Mouse (Mus musculus) C2C12 (cell line): ENCODE measurements around the gene Gcc2.
"Not testable (repeated sequence)": the region's sequence is repeated elsewhere in the genome, so short reads cannot be mapped to it uniquely, and the experiment has no call there.

Experiments
- CEBPB ChIP-seq: IDR thresholded peaks from one replicate; pipeline ENCODE4 v1.6.1; 2011; ENCODE audit warnings: low read depth, mild to moderate bottlenecking, control low read depth, moderate library complexity
- CTCF ChIP-seq: IDR thresholded peaks from one replicate; pipeline ENCODE4 v1.5.1; 2011; ENCODE audit not compliant: control insufficient read depth, insufficient read depth, insufficient read length
- MAX ChIP-seq: IDR thresholded peaks from one replicate; pipeline ENCODE4 v1.6.1; 2011; ENCODE audit warnings: mild to moderate bottlenecking, control low read depth
- MYOG ChIP-seq: IDR thresholded peaks from one replicate; pipeline ENCODE4 v1.6.1; 2011; ENCODE audit not compliant: control insufficient read depth, insufficient read length; ENCODE audit errors: extremely low read depth
- USF1 ChIP-seq: IDR thresholded peaks from one replicate; pipeline ENCODE4 v1.6.1; 2011; ENCODE audit warnings: low read depth, mild to moderate bottlenecking, control low read depth, moderate library complexity

GRCm38 (mm10) chr10:58227798-58228197 lies 27.5 kb upstream of the Gcc2 start:
- not testable (repeated sequence) for TF ChIP-seq CTCF, USF1, CEBPB, MAX, MYOG
